Mouse (Mus musculus) gastrocnemius, postnatal 14 days (tissue): ENCODE measurements around the gene Manf. TPM values are rescaled to one million over a fixed set of nuclear protein-coding genes. Genes with fewer than 3 reads are reported as not detected.

Experiments used
- DNase-seq: peaks from one replicate; pipeline ENCODE4 v3.0.0; 2021; ENCODE audit warnings: mixed read lengths
- intact Hi-C: fragments of 180-260 bp; cut with DNase I; formaldehyde crosslinking; loops from one replicate; pipeline ENCODE4 v1.15.1; 2025; ENCODE audit warnings: low total_unique reads
- long read RNA-seq, 2 experiments: library from polyadenylated mRNA; stranded (forward); transcript quantifications; one replicate each; pipeline ENCODE4 v2.0.0; 2021
- total RNA-seq, 2 experiments: library from RNA; stranded (reverse); gene quantifications; 2 replicates each; pipeline ENCODE4 v1.2.3; 2021

Manf gene
- 10 to 100 TPM; 47.4 to 61.3 TPM for total RNA-seq
- long read RNA-seq, experiment 1, transcript Manf-202 (4 exons, 2,247 nt): major isoform, 15 of 18 reads
- long read RNA-seq, experiment 1, partial matches to known transcripts: 0 of 18 reads
- long read RNA-seq, experiment 1, other reads (novel, unspliced or antisense): 2 of 18 reads
- long read RNA-seq, experiment 2, transcript Manf-202 (4 exons, 2,247 nt): major isoform, 21 of 25 reads
- long read RNA-seq, experiment 2, partial matches to known transcripts: 2 of 25 reads
- long read RNA-seq, experiment 2, other reads (novel, unspliced or antisense): 0 of 25 reads

DNA sequence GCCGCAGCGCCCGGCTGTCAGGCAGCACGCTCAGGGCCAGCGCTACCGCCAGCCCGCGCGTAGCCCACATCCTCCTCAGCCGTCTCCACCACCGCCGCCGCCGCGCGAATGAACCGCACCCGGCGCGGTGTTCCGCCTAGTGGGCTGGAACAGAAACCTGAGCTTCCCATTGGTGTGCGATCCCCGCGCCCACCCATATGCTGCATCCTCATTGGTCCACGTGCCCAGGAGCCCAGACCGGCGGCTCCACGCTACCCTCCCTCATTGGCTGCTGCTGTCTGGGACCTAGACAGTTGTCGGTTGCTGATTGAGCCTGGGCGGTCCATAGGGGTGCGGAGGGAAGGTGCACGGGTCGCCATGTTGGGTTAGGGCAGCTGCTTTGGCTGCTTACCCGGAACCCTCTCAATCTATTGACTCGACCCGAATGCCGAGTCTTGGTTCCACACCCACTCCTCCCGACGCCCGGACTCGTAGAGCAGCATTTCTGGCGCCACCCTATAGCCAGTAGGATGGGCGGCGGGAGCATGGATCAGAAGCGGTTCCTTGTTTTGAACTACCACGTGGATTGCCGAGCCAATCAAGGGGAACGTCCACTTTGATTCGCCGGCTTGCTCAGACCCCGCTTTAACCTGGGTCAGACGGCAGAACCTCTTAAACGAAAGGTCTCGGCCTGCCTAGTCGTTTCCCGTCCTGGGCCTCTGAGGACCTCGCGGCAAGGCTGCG, at the start of gene Manf:
Gene Manf, minus strand, starts transcription at position 151 of the 723 bp plus-strand sequence.
- intact Hi-C loops: loop anchor here (10.0 kb wide), 1 partner anchor 623 kb away; no protein-coding TSS in a partner anchor

GRCm38 (mm10) chr9:106934998-106935397, 43.2 kb upstream of the Manf start:
- intact Hi-C loops: no loop called here
- no peak for DNase-seq

More for the DNA sequence above, at the start of gene Manf:
- peak; percentile 97 for DNase-seq

GRCm38 (mm10) chr9:106914878-106915277, 23.1 kb upstream of the Manf start:
- intact Hi-C loops: no loop called here

DNA sequence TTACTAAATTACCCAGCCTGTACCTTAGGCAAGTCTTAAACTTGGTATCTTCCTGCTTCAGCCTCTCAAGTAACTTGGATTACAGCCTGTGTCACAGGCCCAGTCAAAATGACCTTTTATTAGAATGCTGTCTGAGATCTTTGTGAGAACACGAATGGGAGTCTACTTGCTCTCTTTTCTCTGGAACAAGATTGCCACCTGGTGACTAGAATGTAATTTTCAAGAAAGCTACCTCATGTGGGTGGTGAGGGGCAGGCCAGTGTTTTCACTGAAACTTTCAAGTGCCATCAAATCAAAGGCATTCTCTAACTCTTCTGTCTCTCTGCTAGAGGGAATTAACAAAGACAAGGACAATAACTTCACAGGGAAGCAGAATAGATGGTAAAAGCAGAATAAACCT, 22.0 kb upstream of the Manf start:
- intact Hi-C loops: no loop called here
- DNase-seq: no peak

More at GRCm38 (mm10) chr9:106914878-106915277, 23.1 kb upstream of the Manf start:
- DNase-seq: no peak

DNA sequence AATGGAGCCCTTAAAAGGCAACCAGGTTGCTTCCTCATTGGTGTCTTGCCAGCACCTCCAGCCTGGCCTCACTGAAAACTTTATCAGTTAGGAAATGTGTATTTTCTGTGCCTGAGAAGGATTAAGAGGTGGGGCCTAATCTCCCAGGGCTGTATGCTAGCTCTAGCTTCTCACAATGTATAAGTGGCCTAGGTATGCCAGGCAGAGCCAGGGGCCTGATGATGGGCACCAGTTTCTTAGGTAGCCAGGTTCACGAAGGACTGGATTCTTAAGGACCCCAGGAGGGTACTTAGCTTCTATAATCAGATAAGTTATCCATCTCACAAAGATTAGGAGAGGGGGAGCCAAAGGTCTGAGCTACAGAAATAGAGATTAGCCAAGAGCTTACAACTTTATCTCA, 19.8 kb upstream of the Manf start:
- intact Hi-C loops: no loop called here
- DNase-seq: no peak

DNA sequence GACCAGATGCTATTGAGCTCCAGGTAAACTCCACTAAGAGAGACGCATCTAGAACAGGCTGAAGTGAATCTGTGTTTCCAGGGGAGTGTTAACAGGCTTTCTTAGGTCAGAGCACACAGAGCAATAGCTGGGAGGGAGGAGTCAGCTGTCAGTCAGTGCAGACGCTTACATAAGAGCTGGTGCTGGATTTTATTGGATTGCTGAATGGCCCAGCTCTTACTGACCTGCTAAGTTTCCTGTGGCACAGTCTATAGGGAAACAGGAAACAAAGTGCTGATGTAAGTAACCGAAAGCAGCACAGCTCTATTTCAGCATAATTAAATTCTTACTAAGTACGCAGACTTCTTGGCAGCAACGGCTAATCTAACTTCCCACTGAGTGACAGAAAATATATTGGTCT, 16.9 kb upstream of the Manf start:
- no peak for DNase-seq
- intact Hi-C loops: no loop called here

DNA sequence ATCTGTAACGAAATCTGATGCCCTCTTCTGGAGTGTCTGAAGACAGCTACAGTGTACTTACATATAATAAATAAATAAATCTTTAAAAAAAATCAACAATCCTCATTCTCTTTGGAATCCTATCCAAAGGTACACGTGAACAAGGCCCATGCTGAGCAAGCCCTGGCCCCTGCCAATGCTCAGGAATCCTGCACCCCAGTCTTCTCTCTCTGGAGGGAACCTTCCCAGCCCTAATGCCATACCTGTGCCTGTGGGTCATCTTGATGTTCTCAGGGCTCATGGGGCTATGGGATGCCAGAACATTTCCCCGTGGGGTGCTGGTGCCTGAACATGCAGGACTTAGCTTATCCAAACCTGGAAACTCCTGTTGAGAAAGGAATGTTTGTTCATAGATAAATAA, 16.4 kb upstream of the Manf start:
- no peak for DNase-seq
- intact Hi-C loops: no loop called here

DNA sequence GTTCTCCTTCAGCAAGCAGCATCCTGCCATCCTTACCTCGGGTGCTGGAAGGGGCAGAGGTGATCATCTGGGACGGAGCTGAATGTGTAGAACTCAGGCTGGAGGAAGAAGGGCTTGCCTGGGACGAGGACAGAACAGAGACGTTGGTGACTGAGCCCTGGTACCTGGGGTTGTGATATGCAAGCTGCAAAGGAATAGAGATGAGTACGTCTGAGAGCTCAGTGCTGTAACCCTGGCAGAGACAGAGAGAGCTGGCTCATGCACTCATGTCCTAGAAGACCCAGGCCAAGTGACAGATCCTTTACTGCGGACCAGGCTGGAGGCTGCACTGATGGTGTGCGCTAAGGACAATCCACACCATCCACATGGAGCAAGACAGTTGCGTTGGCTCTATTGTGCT, 14.8 kb upstream of the Manf start:
- intact Hi-C loops: no loop called here
- no peak for DNase-seq

DNA sequence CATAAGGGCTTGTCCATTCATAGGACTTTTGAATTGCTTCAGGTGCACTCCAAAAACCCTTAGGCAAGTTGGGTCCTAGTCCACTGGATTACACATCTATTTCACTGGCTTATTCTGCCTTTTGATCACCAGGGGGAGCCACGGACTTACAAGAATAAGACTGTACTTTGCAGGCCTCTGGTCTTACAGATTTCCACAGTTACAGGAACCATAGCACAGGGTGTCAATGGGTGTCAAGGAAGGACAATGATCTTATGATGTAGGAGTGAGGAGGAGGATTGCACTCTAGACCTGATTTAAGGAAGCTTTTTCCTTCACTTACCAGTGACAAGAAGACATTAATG, 12.0 kb upstream of the Manf start:
- intact Hi-C loops: no loop called here
- DNase-seq: no peak

DNA sequence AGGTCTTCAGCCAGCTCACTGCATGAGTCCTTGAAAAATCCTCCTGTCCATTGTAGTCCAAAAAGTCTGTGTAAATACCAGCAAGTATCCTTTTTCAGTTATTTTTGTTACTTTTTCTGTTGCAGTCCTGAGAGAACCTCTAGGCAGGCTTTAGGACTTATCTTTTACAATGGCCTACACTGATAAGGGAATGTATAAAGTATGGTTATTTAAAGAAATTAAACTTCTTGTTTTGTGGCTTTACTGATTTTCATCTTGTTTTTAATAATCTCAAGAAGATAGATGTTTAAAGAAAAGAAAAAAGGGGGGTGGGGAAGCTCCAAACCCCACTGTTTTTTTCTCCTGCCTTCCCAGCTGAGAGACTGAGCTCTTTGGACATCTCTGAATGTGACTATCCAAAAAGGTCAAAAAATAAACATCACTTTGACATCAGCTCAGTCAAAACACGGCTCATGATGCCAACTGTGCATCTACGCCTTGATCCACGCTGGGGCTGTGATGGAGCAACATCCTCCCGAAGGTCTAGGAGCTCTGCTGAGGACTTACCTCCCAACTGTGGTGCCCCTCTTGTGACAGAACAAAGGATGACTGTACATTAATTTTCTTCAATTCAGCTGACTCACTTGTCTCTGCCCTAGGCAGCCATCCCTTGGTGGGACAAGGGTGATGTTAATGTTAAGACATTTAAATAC, 11.5 kb upstream of the Manf start:
- intact Hi-C loops: no loop called here
- DNase-seq: no peak

GRCm38 (mm10) chr9:106901596-106901995, 9.8 kb upstream of the Manf start:
- intact Hi-C loops: no loop called here
- DNase-seq: no peak

DNA sequence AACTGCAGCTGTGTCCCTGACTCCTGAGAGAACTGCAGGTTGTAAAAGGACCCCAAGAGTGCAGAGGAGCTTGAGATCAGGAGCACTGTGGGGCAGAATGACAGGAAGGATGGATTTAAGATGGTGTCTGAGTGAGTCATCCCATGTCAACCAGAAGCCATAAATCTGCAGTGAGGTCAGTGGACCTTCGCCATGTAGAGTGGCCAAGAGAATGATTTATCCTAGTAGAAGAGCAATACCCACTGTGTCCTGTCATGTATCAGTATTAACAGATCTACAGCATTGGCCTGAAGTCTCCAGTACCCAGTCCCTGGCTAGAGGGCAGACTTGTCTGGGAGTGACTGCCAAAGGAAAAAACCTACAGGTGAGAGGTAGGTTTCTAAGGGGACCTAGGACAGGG, 7.1 kb upstream of the Manf start:
- no peak for DNase-seq

DNA sequence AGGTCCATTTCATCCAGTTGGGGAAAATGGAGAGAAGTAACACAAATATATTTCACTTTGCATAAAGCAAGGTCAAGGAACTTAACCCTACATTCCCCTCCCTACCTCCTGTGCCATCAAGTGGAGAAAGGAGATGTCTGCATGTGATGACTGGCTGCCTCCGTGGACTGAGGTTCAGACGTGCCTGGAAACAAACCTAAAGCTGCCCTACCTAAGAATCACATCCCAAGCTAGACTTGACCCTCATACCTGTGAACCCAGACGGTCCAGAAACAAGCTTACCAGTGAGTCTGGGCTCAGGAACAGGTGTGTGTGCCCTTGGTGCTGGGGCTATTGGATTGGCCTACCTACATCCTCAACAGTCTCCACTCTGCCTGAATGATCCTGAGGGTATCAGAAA, 1.5 kb upstream of the Manf start:
- intact Hi-C loops: loop anchor here (10.0 kb wide), 1 partner anchor 621 kb away; no protein-coding TSS in a partner anchor
- DNase-seq: no peak

More for the DNA sequence above, 7.1 kb upstream of the Manf start:
- intact Hi-C loops: loop anchor here (2.0 to 10.0 kb wide), 2 partner anchors 392 to 616 kb away; no protein-coding TSS in a partner anchor

GRCm38 (mm10) chr9:106892552-106892875, 735 bp upstream of the Manf start:
- peak; percentile 54 for DNase-seq
- intact Hi-C loops: loop anchor here (10.0 kb wide), 1 partner anchor 622 kb away; no protein-coding TSS in a partner anchor

DNA sequence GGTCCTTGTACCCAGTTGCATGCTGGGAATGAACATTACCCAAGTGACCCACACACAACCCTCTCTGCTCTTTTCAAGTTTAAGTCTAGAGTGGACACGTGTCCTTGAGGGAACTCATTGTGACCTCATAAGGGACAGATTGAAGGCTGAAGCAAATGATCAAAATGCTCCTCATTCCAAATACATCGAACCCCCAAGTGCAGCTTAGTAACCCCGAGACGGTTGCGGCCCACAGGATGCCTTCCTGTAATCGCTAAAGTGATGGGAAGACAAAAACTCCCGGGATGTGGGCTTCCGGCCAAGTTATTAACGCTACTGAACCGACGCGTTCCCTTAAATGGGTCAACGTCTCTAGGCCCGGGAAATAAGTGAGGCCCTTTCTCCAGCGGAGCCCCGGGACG, 438 bp downstream of the Manf start:
- no peak for DNase-seq
- intact Hi-C loops: loop anchor here (10.0 kb wide), 1 partner anchor 623 kb away; no protein-coding TSS in a partner anchor

GRCm38 (mm10) chr9:106890496-106891240, 1.1 kb downstream of the Manf start:
- no peak for DNase-seq

GRCm38 (mm10) chr9:106889321-106889720, 2.5 kb downstream of the Manf start:
- DNase-seq: no peak
- intact Hi-C loops: loop anchor here (10.0 kb wide), 2 partner anchors 65 to 205 kb away; partner anchors contain the start of genes Dcaf1 and Tex264

More at GRCm38 (mm10) chr9:106890496-106891240, 1.1 kb downstream of the Manf start:
- intact Hi-C loops: loop anchor here (10.0 kb wide), 1 partner anchor 624 kb away; no protein-coding TSS in a partner anchor

DNA sequence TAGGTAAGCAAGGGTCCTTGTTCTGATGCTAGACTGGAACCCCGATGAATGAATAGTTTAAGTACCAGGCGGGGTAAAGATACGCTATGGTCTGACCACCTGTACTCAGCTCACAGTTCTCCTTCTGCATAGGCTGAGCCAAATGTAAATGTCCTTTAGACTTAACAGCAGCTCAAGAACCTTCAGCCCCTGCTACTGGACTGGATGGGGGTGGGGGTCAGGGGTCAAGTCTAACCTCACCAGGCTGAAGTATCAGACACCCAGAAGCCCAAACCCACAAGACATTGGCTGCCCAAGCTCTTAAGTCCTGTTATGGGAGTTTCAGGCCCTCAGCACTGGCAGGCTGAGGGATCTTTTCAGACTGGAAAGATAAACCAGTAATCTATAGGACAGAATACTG, 3.4 kb downstream of the Manf start:
- intact Hi-C loops: loop anchor here (10.0 kb wide), 2 partner anchors 64 to 204 kb away; partner anchors contain the start of genes Dcaf1 and Tex264
- no peak for DNase-seq
